Mouse (Mus musculus) embryonic facial prominence, embryonic 13.5 days (tissue): ENCODE measurements around the gene Paqr7. TPM values are rescaled to one million over a fixed set of nuclear protein-coding genes. Genes with fewer than 3 reads are reported as not detected.

Source experiments
- ATAC-seq: fragments of 200-750 bp; cut with Nextera tagmentation; 2 replicates; pipeline ENCODE4 v1.8.0; 2017; ENCODE audit warnings: low read depth; ENCODE audit not compliant: insufficient number of reproducible peaks, insufficient read depth, low FRiP score, low TSS enrichment
- H3K27ac ChIP-seq: fragments of 300-500 bp; sonication (generic); 2 replicates; pipeline ENCODE4 v1.5.1; 2015; ENCODE audit warnings: moderate library complexity, mild to moderate bottlenecking, inconsistent platforms
- H3K27me3 ChIP-seq: fragments of 300-500 bp; sonication (generic); 2 replicates; pipeline ENCODE4 v1.6.1; 2015; ENCODE audit warnings: mild to moderate bottlenecking, inconsistent platforms
- H3K36me3 ChIP-seq: fragments of 300-500 bp; sonication (generic); 2 replicates; pipeline ENCODE4 v1.6.1; 2015; ENCODE audit warnings: mild to moderate bottlenecking, inconsistent platforms
- H3K4me1 ChIP-seq: fragments of 300-500 bp; sonication (generic); 2 replicates; pipeline ENCODE4 v1.6.1; 2015; ENCODE audit warnings: inconsistent platforms
- H3K4me2 ChIP-seq: fragments of 300-500 bp; sonication (generic); 2 replicates; pipeline ENCODE4 v1.6.1; 2015; ENCODE audit warnings: moderate library complexity, mild to moderate bottlenecking, inconsistent platforms
- H3K4me3 ChIP-seq: fragments of 300-500 bp; sonication (generic); 2 replicates; pipeline ENCODE4 v1.5.1; 2015; ENCODE audit warnings: mild to moderate bottlenecking, inconsistent platforms
- H3K9ac ChIP-seq: fragments of 300-500 bp; sonication (generic); 2 replicates; pipeline ENCODE4 v1.6.1; 2015; ENCODE audit warnings: mild to moderate bottlenecking, inconsistent platforms
- H3K9me3 ChIP-seq: fragments of 300-500 bp; sonication (generic); 2 replicates; pipeline ENCODE4 v1.6.1; 2016; ENCODE audit warnings: inconsistent platforms
- WGBS: fragments of 180-500 bp; shearing (Covaris S2); methylation state at CpG from one replicate; pipeline ENCODE4 v1.1.7; 2015; ENCODE audit warnings: mixed read lengths; 5-methylcytosine and 5-hydroxymethylcytosine counted together
- polyA plus RNA-seq: library from polyadenylated mRNA; unstranded; fragments of >200 nt; fragmentation: Nextera tagmentation; extraction: Ambion mirVana; gene quantifications from 2 replicates; pipeline ENCODE4 v1.2.1, GENCODE M21; 2015

Gene Paqr7
- polyA plus RNA-seq, 1 experiment from 2014 or later, result 3.8 TPM

- no peak for ATAC-seq
- Histone ChIP-seq H3K27me3 (no peaks in the 10 kb centered on the region), H3K36me3 (peaks cover 88% of the 10 kb centered on the region), H3K9ac (0 out of 2 replicates have a peak overlapping the region, but pooled peaks have one; percentile 49), H3K27ac (no peak overlapping the region), H3K4me1 (peaks cover 7% of the 10 kb centered on the region; the same call in 1 of the 2 replicates), H3K4me3 (no peak overlapping the region), H3K9me3 (no peaks in the 10 kb centered on the region), H3K4me2 (no peak overlapping the region)
- WGBS, result 7% methylated on average over 5 of the region's 5 CpGs
These were observed 46.8 kb downstream of the Paqr7 start for GRCm38 (mm10) chr4:134543261-134543660.

GRCm38 (mm10) chr4:134546814-134547705 is 50.6 kb downstream of the Paqr7 start:
- Histone ChIP-seq H3K4me2 (no peak overlapping the region), H3K36me3 (peaks cover 71% of the 10 kb centered on the region), H3K4me1 (peaks cover 25% of the 10 kb centered on the region), H3K27ac (no peak overlapping the region; the same call in 1 of the 2 replicates), H3K9ac (0 out of 2 replicates have a peak overlapping the region, but pooled peaks have one; percentile 16), H3K4me3 (no peak overlapping the region), H3K9me3 (peaks cover 9% of the 10 kb centered on the region), H3K27me3 (no peaks in the 10 kb centered on the region)
- no peak for ATAC-seq
- WGBS, result 71% methylated on average over 9 of the region's 9 CpGs

GRCm38 (mm10) chr4:134548169-134548938 is 51.9 kb downstream of the Paqr7 start:
- peaks cover 9% of the 10 kb centered on the region for H3K9me3 ChIP-seq
- no peak overlapping the region for H3K9ac ChIP-seq
- H3K4me3 ChIP-seq, result no peak overlapping the region
- H3K27me3 ChIP-seq, result no peaks in the 10 kb centered on the region
- H3K4me1 ChIP-seq, result peaks cover 25% of the 10 kb centered on the region
- H3K27ac ChIP-seq, result no peak overlapping the region
- H3K4me2 ChIP-seq, result no peak overlapping the region
- no peak for ATAC-seq
- 70% methylated on average over 18 of the region's 18 CpGs for WGBS
- H3K36me3 ChIP-seq, result peaks cover 60% of the 10 kb centered on the region

- Histone ChIP-seq H3K9ac (no peak overlapping the region), H3K4me1 (peaks cover 25% of the 10 kb centered on the region)
- 98% methylated on average over 8 of the region's 8 CpGs for WGBS
These were observed 53.4 kb downstream of the Paqr7 start for GRCm38 (mm10) chr4:134549899-134550298.

GRCm38 (mm10) chr4:134551494-134552316 is 55.2 kb downstream of the Paqr7 start, which contains the start of gene Selenon:
Gene Selenon, minus strand, starts transcription at chr4:134552166.
- Histone ChIP-seq H3K9me3 (peaks cover 9% of the 10 kb centered on the region), H3K36me3 (peaks cover 32% of the 10 kb centered on the region), H3K4me1 (peaks cover 25% of the 10 kb centered on the region), H3K27me3 (no peaks in the 10 kb centered on the region), H3K27ac (peak within 1 kb of the TSS; percentile 84), H3K9ac (peak within 1 kb of the TSS; percentile 95), H3K4me2 (peak within 1 kb of the TSS; percentile 73), H3K4me3 (peak within 1 kb of the TSS; percentile 89)
- under 1% methylated on average over 53 of the region's 67 CpGs for WGBS
- peak; percentile 81 for ATAC-seq

More at GRCm38 (mm10) chr4:134549899-134550298, 53.4 kb downstream of the Paqr7 start:
- Histone ChIP-seq H3K4me3 (no peak overlapping the region), H3K4me2 (no peak overlapping the region), H3K9me3 (peaks cover 9% of the 10 kb centered on the region), H3K27ac (no peak overlapping the region), H3K27me3 (no peaks in the 10 kb centered on the region), H3K36me3 (peaks cover 50% of the 10 kb centered on the region)
- ATAC-seq, result no peak

- Histone ChIP-seq H3K4me2 (no peak overlapping the region), H3K4me3 (no peak overlapping the region), H3K9ac (no peak overlapping the region), H3K4me1 (peaks cover 26% of the 10 kb centered on the region), H3K9me3 (peaks cover 9% of the 10 kb centered on the region), H3K27me3 (no peaks in the 10 kb centered on the region), H3K36me3 (peaks cover 15% of the 10 kb centered on the region), H3K27ac (no peak overlapping the region)
- no peak for ATAC-seq
- 87% methylated on average over 1 of the region's 1 CpGs for WGBS
These were observed 57.1 kb downstream of the Paqr7 start for GRCm38 (mm10) chr4:134553631-134554030.

- Histone ChIP-seq H3K4me2 (no peak overlapping the region), H3K9me3 (no peaks in the 10 kb centered on the region), H3K27me3 (no peaks in the 10 kb centered on the region), H3K9ac (no peak overlapping the region), H3K27ac (no peak overlapping the region), H3K36me3 (no peaks in the 10 kb centered on the region), H3K4me1 (peaks cover 18% of the 10 kb centered on the region), H3K4me3 (no peak overlapping the region)
- 68% methylated on average over 7 of the region's 8 CpGs for whole genome bisulfite sequencing
- no peak for ATAC-seq
These were observed 59.6 kb downstream of the Paqr7 start for GRCm38 (mm10) chr4:134555956-134556580.

GRCm38 (mm10) chr4:134557626-134558249 is 61.2 kb downstream of the Paqr7 start:
- peak overlapping the region; percentile 1; the same call in 1 of the 2 replicates for H3K4me2 ChIP-seq
- WGBS, result 11% methylated on average over 16 of the region's 16 CpGs
- H3K9me3 ChIP-seq, result no peaks in the 10 kb centered on the region
- H3K4me3 ChIP-seq, result no peak overlapping the region
- no peaks in the 10 kb centered on the region for H3K27me3 ChIP-seq
- H3K4me1 ChIP-seq, result peaks cover 13% of the 10 kb centered on the region
- H3K27ac ChIP-seq, result peak overlapping the region; percentile 41
- ATAC-seq, result no peak
- H3K36me3 ChIP-seq, result no peaks in the 10 kb centered on the region
- H3K9ac ChIP-seq, result peak overlapping the region; percentile 51; the same call in 1 of the 2 replicates

GRCm38 (mm10) chr4:134558570-134559113 is 62.1 kb downstream of the Paqr7 start:
- no peak overlapping the region for H3K9ac ChIP-seq
- peak overlapping the region; percentile 41 for H3K27ac ChIP-seq
- WGBS, result 28% methylated on average over 9 of the region's 9 CpGs
- no peaks in the 10 kb centered on the region for H3K27me3 ChIP-seq
- H3K9me3 ChIP-seq, result no peaks in the 10 kb centered on the region
- no peak for ATAC-seq
- H3K4me2 ChIP-seq, result peak overlapping the region; percentile 1; the same call in 1 of the 2 replicates
- H3K36me3 ChIP-seq, result no peaks in the 10 kb centered on the region
- H3K4me1 ChIP-seq, result peaks cover 13% of the 10 kb centered on the region
- no peak overlapping the region for H3K4me3 ChIP-seq

GRCm38 (mm10) chr4:134559154-134559553 is 62.7 kb downstream of the Paqr7 start:
- peak overlapping the region; percentile 41; the same call in 1 of the 2 replicates for H3K27ac ChIP-seq

More at GRCm38 (mm10) chr4:134559154-134559553, 62.7 kb downstream of the Paqr7 start:
- no peak overlapping the region for H3K4me2 ChIP-seq
- no peak overlapping the region for H3K4me3 ChIP-seq
- H3K27me3 ChIP-seq, result no peaks in the 10 kb centered on the region
- no peak overlapping the region for H3K9ac ChIP-seq
- H3K4me1 ChIP-seq, result peaks cover 13% of the 10 kb centered on the region
- WGBS, result 74% methylated on average over 7 of the region's 7 CpGs
- no peaks in the 10 kb centered on the region for H3K9me3 ChIP-seq
- no peaks in the 10 kb centered on the region; the same call in 1 of the 2 replicates for H3K36me3 ChIP-seq
- ATAC-seq, result no peak
